9 mouse cellular contexts compared by ENCODE assay signal in genomic region chr9:58489865-58490165, GRCm38 (mm10). TPM values are rescaled to one million over a fixed set of nuclear protein-coding genes. Genes with fewer than 3 reads are reported as not detected.
DNase-seq lines count a peak whose midpoint lies in the region; ATAC-seq and TF ChIP-seq lines count a peak whose summit lies in the region.
"Had no signal": no experiment of that assay in that cellular context is flagged by ENCODE, and none has a peak within 500 bp of the region (broad histone marks: within the 10 kb centered on the region; RNA-seq: fewer than 3 reads in every experiment).

No protein-coding gene starts in this region.

- peak overlapping the region; percentile 51 for H3K9ac ChIP-seq in heart, embryonic 12.5 days
- peak overlapping the region; percentile 88 for H3K9ac ChIP-seq in ES-Bruce4 (ENCODE audit: low read depth, poor library complexity, severe bottlenecking)
- peak overlapping the region; percentile 74 for H3K9ac ChIP-seq in forebrain, embryonic 11.5 days (ENCODE audit: low read length)
- H3K9ac ChIP-seq in limb, embryonic 15.5 days: peak overlapping the region; percentile 31; the same call in 1 of the 2 replicates

- H3K4me1 ChIP-seq in heart, embryonic 12.5 days (replicated peaks): peaks cover 15% of the 10 kb centered on the region
- H3K4me1 ChIP-seq in ES-Bruce4 (ENCODE audit: control insufficient read depth, insufficient read depth, low read length): peaks cover 2% of the 10 kb centered on the region
- peaks cover 8% of the 10 kb centered on the region for H3K4me1 ChIP-seq in forebrain, embryonic 11.5 days (replicated peaks; ENCODE audit: control insufficient read depth, insufficient read depth, low read length)
- peaks cover 37% of the 10 kb centered on the region for H3K4me1 ChIP-seq in limb, embryonic 15.5 days

- ATAC-seq in heart, embryonic 12.5 days (ENCODE audit: insufficient number of reproducible peaks, low FRiP score): no peak
- ATAC-seq in forebrain, embryonic 11.5 days (replicated peaks; ENCODE audit: low FRiP score): no peak
- ATAC-seq in limb, embryonic 15.5 days (ENCODE audit: insufficient number of reproducible peaks, low FRiP score, low TSS enrichment, low read depth): no peak

- peaks cover 63% of the 10 kb centered on the region for H3K27me3 ChIP-seq in heart, embryonic 12.5 days (replicated peaks)
- H3K27me3 ChIP-seq in ES-Bruce4 (ENCODE audit: control insufficient read depth, insufficient read depth, low read length, poor library complexity, severe bottlenecking): no peaks in the 10 kb centered on the region; the same call in 1 of the 2 replicates
- H3K27me3 ChIP-seq in forebrain, embryonic 11.5 days (ENCODE audit: control insufficient read depth, insufficient read depth, low read length): peaks cover 16% of the 10 kb centered on the region
- peaks cover 11% of the 10 kb centered on the region for H3K27me3 ChIP-seq in limb, embryonic 15.5 days

- TF ChIP-seq CTCF in ES-Bruce4 (IDR thresholded peaks at IDR 0.05; ENCODE audit: low read depth, low read length): no peak

- TF ChIP-seq POLR2A in ES-Bruce4 (IDR thresholded peaks at IDR 0.05; ENCODE audit: insufficient read depth, low read length): no peak

- no peak for DNase-seq in heart, adult 8-10 months (ENCODE audit: low spot score)
- no peak for DNase-seq in forebrain, embryonic 11.5 days (ENCODE audit: low spot score)
- no peak for DNase-seq in frontal cortex, postnatal 36 days (ENCODE audit: low spot score in 2 of 2)
- no peak for DNase-seq in cerebellum, adult 11-12 months
- DNase-seq in right cerebral cortex, postnatal 25 days: no peak

- 7% methylated on average over 7 of the region's 7 CpGs for WGBS in heart, embryonic 12.5 days
- WGBS in forebrain, embryonic 11.5 days: 4% methylated on average over 7 of the region's 7 CpGs
- 23% methylated on average over 7 of the region's 7 CpGs for WGBS in limb, embryonic 15.5 days

- H3K36me3 ChIP-seq in heart, embryonic 12.5 days: no peaks in the 10 kb centered on the region
- no peaks in the 10 kb centered on the region for H3K36me3 ChIP-seq in ES-Bruce4 (ENCODE audit: control insufficient read depth, insufficient read depth, low read length, poor library complexity, severe bottlenecking)
- no peaks in the 10 kb centered on the region for H3K36me3 ChIP-seq in forebrain, embryonic 11.5 days (ENCODE audit: control insufficient read depth, insufficient read depth, low read length)
- H3K36me3 ChIP-seq in limb, embryonic 15.5 days: no peaks in the 10 kb centered on the region

- no peak for TF ChIP-seq EP300 in ES-Bruce4 (IDR thresholded peaks at IDR 0.05; ENCODE audit: insufficient read depth, low read depth, low read length)

- H3K4me3 ChIP-seq in heart, embryonic 12.5 days: peak overlapping the region; percentile 61
- peak overlapping the region; percentile 50 for H3K4me3 ChIP-seq in ES-Bruce4 (ENCODE audit: low read depth, low read length)
- peak overlapping the region; percentile 64 for H3K4me3 ChIP-seq in forebrain, embryonic 11.5 days (ENCODE audit: low read depth, low read length)
- peak overlapping the region; percentile 73 for H3K4me3 ChIP-seq in limb, embryonic 15.5 days

- no peaks in the 10 kb centered on the region for H3K9me3 ChIP-seq in heart, embryonic 12.5 days (replicated peaks)
- H3K9me3 ChIP-seq in ES-Bruce4 (replicated peaks; ENCODE audit: control insufficient read depth, insufficient read depth, low read length, poor library complexity, severe bottlenecking): no peaks in the 10 kb centered on the region
- no peaks in the 10 kb centered on the region for H3K9me3 ChIP-seq in forebrain, embryonic 11.5 days (ENCODE audit: control insufficient read depth, low read length)
- H3K9me3 ChIP-seq in limb, embryonic 15.5 days: no peaks in the 10 kb centered on the region

- peak overlapping the region; percentile 92 for H3K4me2 ChIP-seq in heart, embryonic 12.5 days
- peak overlapping the region; percentile 100 for H3K4me2 ChIP-seq in forebrain, embryonic 11.5 days (ENCODE audit: low read depth, low read length, severe bottlenecking)
- H3K4me2 ChIP-seq in limb, embryonic 15.5 days: peak overlapping the region; percentile 93

- H3K27ac ChIP-seq in heart, embryonic 12.5 days (ENCODE audit: poor library complexity, severe bottlenecking): no peak overlapping the region
- H3K27ac ChIP-seq in ES-Bruce4 (ENCODE audit: insufficient read depth, low read length): no peak overlapping the region
- H3K27ac ChIP-seq in forebrain, embryonic 11.5 days (ENCODE audit: low read depth, low read length): no peak overlapping the region
- no peak overlapping the region for H3K27ac ChIP-seq in limb, embryonic 15.5 days

RNA-seq across cellular contexts. Expression of gene Insyn1, which starts 1.4 kb away (rescaled TPM):
- 0.97 and 1.3 TPM in 2 replicates for polyA plus RNA-seq in heart, embryonic 12.5 days (2016; fragmentation: Nextera tagmentation; extraction: Ambion mirVana)
- 10 to 100 TPM; 22.5 to 33.7 (median 30.9) TPM for total RNA-seq in heart, adult 8-10 months (2022)
- 2.2 and 3.8 TPM in 2 replicates for polyA plus RNA-seq in ES-Bruce4 (2011; ENCODE audit: insufficient read depth, insufficient read length, low read depth, missing spikeins)
- 2.4 and 3.4 TPM in 2 replicates for polyA plus RNA-seq in forebrain, embryonic 11.5 days (2014; fragmentation: Nextera tagmentation; extraction: Ambion mirVana)
- 2.9 and 3.2 TPM in 2 replicates for polyA plus RNA-seq in limb, embryonic 15.5 days (2015; fragmentation: Nextera tagmentation; extraction: Ambion mirVana)
- total RNA-seq: megakaryocyte-erythroid progenitor cell, adult 5-6 weeks had no signal

Comparison
In these comparisons a context has a peak if more than half of its experiments do, and no peak if none do; other contexts are left out.
1. H3K9ac ChIP-seq: peak in every context shown above with its lines; median percentile 88 in ES-Bruce4; 74 in forebrain, embryonic 11.5 days; 51 in heart, embryonic 12.5 days; 31 in limb, embryonic 15.5 days.